In genomic region chr5:31741931-31742330, GRCm38 (mm10) we compare ENCODE assay signal across 28 mouse cellular contexts. TPM values are rescaled to one million over a fixed set of nuclear protein-coding genes. Genes with fewer than 3 reads are reported as not detected.
DNase-seq lines count a peak whose midpoint lies in the region; ATAC-seq and TF ChIP-seq lines count a peak whose summit lies in the region.
"Had no signal": no experiment of that assay in that cellular context is flagged by ENCODE, and none has a peak within 500 bp of the region (broad histone marks: within the 10 kb centered on the region; RNA-seq: fewer than 3 reads in every experiment).

No protein-coding gene starts in this region.

- TF ChIP-seq CTCF in kidney, adult 2 months (conservative IDR thresholded peaks at IDR 0.05; ENCODE audit: insufficient read depth, insufficient read length, low read depth, low read length), result no peak

- H3K36me3 ChIP-seq in kidney, adult 2 months (ENCODE audit: control insufficient read depth, insufficient read depth, low read length), result no peaks in the 10 kb centered on the region
- H3K36me3 ChIP-seq: embryonic facial prominence, embryonic 10.5 days; embryonic facial prominence, embryonic 13.5 days; forebrain, embryonic 12.5 days; forebrain, embryonic 15.5 days; heart, embryonic 12.5 days; heart, embryonic 15.5 days; hindbrain, embryonic 10.5 days; hindbrain, embryonic 13.5 days; intestine, embryonic 15.5 days had no signal

- no peak overlapping the region for H3K27ac ChIP-seq in kidney, adult 2 months (ENCODE audit: insufficient read depth, low read depth, low read length)
- H3K27ac ChIP-seq: embryonic facial prominence, embryonic 10.5 days; embryonic facial prominence, embryonic 13.5 days; forebrain, embryonic 12.5 days; forebrain, embryonic 15.5 days; heart, embryonic 15.5 days; hindbrain, embryonic 10.5 days; hindbrain, embryonic 13.5 days; intestine, embryonic 15.5 days had no signal

- no peaks in the 10 kb centered on the region for H3K27me3 ChIP-seq in kidney, adult 2 months (replicated peaks; ENCODE audit: control insufficient read depth, insufficient read depth, low read length)
- H3K27me3 ChIP-seq: embryonic facial prominence, embryonic 13.5 days; forebrain, embryonic 12.5 days; forebrain, embryonic 15.5 days; heart, embryonic 12.5 days; heart, embryonic 15.5 days; hindbrain, embryonic 13.5 days; intestine, embryonic 15.5 days had no signal

- H3K4me3 ChIP-seq in kidney, adult 2 months (ENCODE audit: insufficient read depth, low read depth, low read length), result no peak overlapping the region
- H3K4me3 ChIP-seq: embryonic facial prominence, embryonic 10.5 days; embryonic facial prominence, embryonic 13.5 days; erythroblast, embryonic 14.5 days; forebrain, embryonic 12.5 days; forebrain, embryonic 15.5 days; heart, embryonic 12.5 days; heart, embryonic 15.5 days; hindbrain, embryonic 10.5 days; hindbrain, embryonic 13.5 days; intestine, embryonic 15.5 days had no signal

- DNase-seq in kidney, adult 2 months, result peak; percentile 24
- no peak for DNase-seq in kidney, postnatal 36 days
- DNase-seq in adrenal gland, postnatal 10 days, result peak; percentile 35
- peak; percentile 16 for DNase-seq in adrenal gland, postnatal 25 days
- DNase-seq in T-cell, adult 2 months (ENCODE audit: low spot score), result no peak
- DNase-seq: cerebellum, adult 8-10 months; cerebellum, postnatal 10 days; cerebellum, postnatal 36 days; embryo, embryonic 11 days; gastrocnemius, postnatal 25 days; heart, adult 18-20 months; heart, postnatal 10 days; heart, postnatal 36 days; kidney, adult 11 months had no signal

- no peak for TF ChIP-seq POLR2A in kidney, adult 2 months (IDR thresholded peaks at IDR 0.05; ENCODE audit: low read depth, low read length)

- no peaks in the 10 kb centered on the region for H3K4me1 ChIP-seq in kidney, adult 2 months (ENCODE audit: control insufficient read depth, insufficient read depth, low read length)
- H3K4me1 ChIP-seq: forebrain, embryonic 12.5 days; hindbrain, embryonic 10.5 days; hindbrain, embryonic 13.5 days; intestine, embryonic 15.5 days had no signal

- WGBS in kidney, adult 2 months, result 83% methylated on average over 1 of the region's 1 CpGs

- ATAC-seq in cerebellum, adult (ENCODE audit: insufficient number of reproducible peaks, low FRiP score, low TSS enrichment), result no peak
- ATAC-seq: activated CD4-positive, CD25-positive, alpha-beta regulatory T cell, adult 4 months; CD4-positive, CD25-positive, alpha-beta regulatory T cell, adult 4 months; forebrain, embryonic 15.5 days; hindbrain, embryonic 16.5 days; intestine, embryonic 15.5 days had no signal

RNA-seq across cellular contexts. Expression of gene Babam2, which starts 44.4 kb away (rescaled TPM):
- polyA plus RNA-seq in kidney, adult 2 months (2012; rRNA removed), result 33.8 and 38.7 TPM in 2 replicates
- total RNA-seq in adrenal gland, postnatal 10 days (2021), result 10 to 100 TPM; 55.8 to 84.3 TPM
- 138 and 152 TPM in 2 replicates for total RNA-seq in adrenal gland, postnatal 25 days (2021)

RNA-seq across cellular contexts. Expression of gene Rbks, which starts 44.5 kb away (rescaled TPM):
- 15.7 and 16.4 TPM in 2 replicates for polyA plus RNA-seq in kidney, adult 2 months (2012; rRNA removed)
- 10 to 100 TPM in 1 of 2 experiments, 1 to 10 TPM in 1; 9.6 to 13.4 TPM for total RNA-seq in adrenal gland, postnatal 10 days (2021)
- 13.8 and 17.7 TPM in 2 replicates for total RNA-seq in adrenal gland, postnatal 25 days (2021)

Comparison
In these comparisons a context has a peak if more than half of its experiments do, and no peak if none do; other contexts are left out.
1. DNase-seq: peak in kidney, adult 2 months (single experiment), adrenal gland, postnatal 10 days (single experiment) and adrenal gland, postnatal 25 days (single experiment); none in kidney, postnatal 36 days (0 of 2) and T-cell, adult 2 months (single experiment).